Mouse (Mus musculus) thymus, adult 2 months (tissue): ENCODE results near the gene Nceh1.

Experiments used
- CTCF ChIP-seq: fragments of 200-500 bp; IDR thresholded peaks from 2 replicates; pipeline ENCODE4 v1.5.1; 2012; ENCODE audit warnings: mild to moderate bottlenecking, control low read depth, low read length, moderate library complexity, borderline replicate concordance; ENCODE audit not compliant: control insufficient read depth, poor library complexity, insufficient read depth; ENCODE audit errors: extremely low read depth
- POLR2A ChIP-seq: fragments of 200-500 bp; IDR thresholded peaks from 2 replicates; pipeline ENCODE4 v1.6.1; 2012; ENCODE audit warnings: mild to moderate bottlenecking, low read length, control low read depth, moderate library complexity; ENCODE audit not compliant: control insufficient read depth, poor library complexity, insufficient read depth; ENCODE audit errors: extremely low read depth

DNA sequence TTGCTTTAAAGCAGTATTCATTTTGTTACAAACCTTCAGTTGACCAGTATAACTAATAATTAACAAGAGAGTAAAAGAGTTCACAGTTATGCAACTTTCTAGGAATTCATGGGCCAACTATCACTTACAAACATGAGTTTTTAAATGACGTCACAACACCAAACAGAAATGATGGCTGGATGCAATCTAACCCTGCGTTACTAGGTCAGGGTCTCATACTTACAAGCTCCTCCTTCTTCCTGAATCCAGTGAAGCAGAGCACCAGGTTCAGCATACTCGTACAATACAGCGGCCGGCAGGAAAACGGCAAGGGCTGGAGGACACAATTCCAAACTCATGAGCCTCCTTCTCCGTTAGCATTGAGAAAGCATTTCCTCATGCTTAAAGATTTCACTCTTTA lies 37.0 kb upstream of the Nceh1 start:
- TF ChIP-seq CTCF (no peak), POLR2A (no peak)
